Mouse (Mus musculus) gastrocnemius, postnatal 4 days (tissue): Measurements from ENCODE around the gene Ccdc88a. TPM values are rescaled to one million over a fixed set of nuclear protein-coding genes. Genes with fewer than 3 reads are reported as not detected.
A peak's percentile ranks its signal among the peaks of the same experiment; 100 is the strongest.

Experiments
- DNase-seq, 2 experiments: peaks; one replicate each; pipeline ENCODE4 v3.0.0; 2021 to 2022; ENCODE audit warnings: low spot score in 2 of 2, mixed read lengths in 2 of 2
- total RNA-seq, 2 experiments: library from RNA; stranded (reverse); gene quantifications; 2 replicates each; pipeline ENCODE4 v1.2.3; 2021

Gene Ccdc88a
- total RNA-seq, 2 experiments from 2014 or later: 24.4 to 26.9 TPM

DNA sequence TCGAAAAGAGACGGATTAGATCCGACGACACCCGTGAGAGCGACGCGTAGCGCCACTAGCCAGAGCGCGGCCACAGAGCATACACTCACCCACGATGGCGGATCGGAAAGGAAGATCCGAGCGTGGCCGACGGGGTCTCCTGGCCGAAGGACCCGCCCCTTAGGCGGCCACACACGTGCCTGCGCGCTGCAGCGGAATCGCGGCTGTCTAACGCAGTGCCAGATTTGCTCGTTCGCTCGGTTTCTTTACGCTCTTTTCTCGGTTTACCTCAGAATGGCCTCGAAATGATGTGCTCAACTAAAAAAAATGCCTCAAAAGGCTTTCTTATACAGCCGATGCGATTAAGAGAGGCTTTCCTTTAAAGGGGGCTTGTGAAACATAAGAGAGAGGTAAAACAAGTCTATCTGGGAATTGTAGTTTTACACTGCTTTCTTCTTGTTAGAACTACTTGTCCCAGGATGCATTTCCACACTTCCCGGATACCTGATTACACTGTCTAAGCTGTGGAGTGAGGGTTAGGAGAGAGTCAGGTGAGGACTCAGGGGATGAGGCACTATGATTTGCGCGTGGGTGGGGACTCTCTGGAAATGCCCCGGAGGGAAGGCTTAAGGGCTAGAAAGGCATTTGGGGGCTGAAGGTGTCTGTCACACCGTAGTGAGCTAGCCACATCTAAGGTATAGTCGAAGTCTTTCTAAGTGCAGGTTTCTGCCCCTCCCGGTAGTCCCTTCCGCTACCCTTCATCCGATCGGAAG, 174.5 kb downstream of the Ccdc88a start, which contains the start of the genes Clhc1 and Rps27a:
Gene Clhc1, plus strand, starts transcription at position 199 of the 752 bp plus-strand sequence.
Gene Rps27a, minus strand, starts transcription at position 358 of the 752 bp plus-strand sequence.
- DNase-seq: peak; percentile 80 to 97

DNA sequence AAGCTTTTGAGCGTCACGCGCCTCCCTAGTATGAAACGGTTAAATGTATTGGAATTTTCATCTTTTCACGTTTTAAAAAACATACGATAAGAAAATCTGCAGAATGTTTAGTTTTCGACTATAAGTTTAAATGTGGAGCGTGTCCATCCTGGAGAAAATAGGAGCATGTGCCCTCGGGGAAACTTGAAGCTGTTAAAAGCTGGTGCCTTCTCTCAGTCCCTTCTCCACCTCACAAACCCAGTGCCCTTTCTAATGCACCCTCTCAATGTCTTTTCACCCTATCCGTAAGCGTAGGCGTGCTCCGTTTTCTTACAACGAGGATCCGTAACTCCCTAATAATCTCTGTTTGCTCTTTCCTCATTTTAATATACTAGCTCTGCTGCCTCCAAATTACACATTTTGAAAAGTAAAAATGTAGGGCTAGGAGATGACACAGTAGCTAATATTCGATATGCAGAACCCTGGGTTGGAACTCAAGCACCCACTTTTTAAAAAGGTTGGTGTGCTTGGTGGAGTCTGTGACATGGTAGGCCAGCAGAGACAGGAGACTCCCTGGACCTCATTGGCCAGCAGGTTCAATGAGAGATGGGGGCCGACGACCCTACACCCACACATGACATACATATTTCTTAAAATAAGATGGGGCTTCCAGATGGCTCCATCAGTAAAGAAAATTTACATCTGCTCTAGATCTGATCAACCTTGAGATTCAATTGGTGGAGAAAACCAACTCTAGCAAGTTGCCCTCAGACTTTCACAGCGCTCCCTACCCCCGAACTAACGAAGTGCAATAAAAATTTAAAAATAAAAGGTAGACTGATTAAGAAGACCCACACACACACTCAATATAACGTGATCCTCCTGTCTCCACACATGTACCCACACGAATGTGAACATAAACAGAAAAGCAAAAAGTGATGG, 175.3 kb downstream of the Ccdc88a start:
- peak in 1 of 2 experiments; percentile 9 for DNase-seq

DNA sequence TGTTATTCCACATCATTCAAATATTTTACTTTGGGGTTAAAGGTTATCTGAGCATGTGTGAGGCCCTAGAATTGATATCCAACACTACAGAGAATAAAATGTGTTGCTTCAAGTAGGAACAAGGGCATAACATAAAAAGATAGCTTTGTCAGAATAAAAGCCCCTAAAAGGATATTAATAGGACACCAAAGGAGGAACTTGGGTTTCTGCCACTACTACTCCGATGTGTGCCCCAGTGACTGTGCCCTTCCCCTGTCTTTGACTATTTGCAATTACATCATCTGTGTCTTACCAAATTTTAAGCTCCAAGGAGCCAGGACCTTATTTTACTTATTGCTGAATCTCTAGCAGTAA, 175.9 kb downstream of the Ccdc88a start:
- no peak for DNase-seq

Other genes starting within 250 kb of the Ccdc88a start
- 10 to 100 TPM; 17.2 to 20.0 TPM for gene Pnpt1, start 242.9 kb upstream of the Ccdc88a start, total RNA-seq
- gene Ppp4r3b, start 200.8 kb upstream of the Ccdc88a start, total RNA-seq: 10 to 100 TPM; 40.5 to 42.3 TPM
- 10 to 100 TPM; 21.9 to 27.0 TPM for gene Cfap36, start 126.2 kb upstream of the Ccdc88a start, total RNA-seq
- gene Prorsd1, start 141.4 kb downstream of the Ccdc88a start, total RNA-seq: 10 to 100 TPM; 18.2 to 22.6 TPM
- gene Mtif2, start 152.8 kb downstream of the Ccdc88a start, total RNA-seq: 10 to 100 TPM; 23.8 to 30.8 TPM
- under 1 TPM; 0.17 to 0.26 TPM for gene Clhc1, start 174.3 kb downstream of the Ccdc88a start, total RNA-seq
- 1,000 to 10,000 TPM; 1,011 to 1,106 TPM for gene Rps27a, start 174.5 kb downstream of the Ccdc88a start, total RNA-seq